Mouse (Mus musculus) spleen, adult 2 months (tissue): Measurements from ENCODE around the gene H1f0. TPM values are rescaled to one million over a fixed set of nuclear protein-coding genes. Genes with fewer than 3 reads are reported as not detected.

Experiments
- DNase-seq, 2 experiments: peaks; one replicate each; pipeline versions ENCODE4 v3.0.0 to v3.0.0-alpha.2; 2012 to 2021; ENCODE audit warnings: low spot score in 2 of 2, low read depth in 1 of 2
- H3K27ac ChIP-seq: fragments of 200-500 bp; 2 replicates; pipeline ENCODE4 v1.5.1; 2012; ENCODE audit warnings: low read length, inconsistent platforms; ENCODE audit not compliant: insufficient read depth
- H3K27me3 ChIP-seq: fragments of 200-500 bp; 2 replicates; pipeline ENCODE4 v1.6.1; 2012; ENCODE audit warnings: mild to moderate bottlenecking, moderate library complexity, low read length, inconsistent platforms; ENCODE audit not compliant: control insufficient read depth, insufficient read depth
- H3K36me3 ChIP-seq: fragments of 200-500 bp; 2 replicates; pipeline ENCODE4 v1.6.1; 2012; ENCODE audit warnings: mild to moderate bottlenecking, low read length, inconsistent platforms; ENCODE audit not compliant: control insufficient read depth, insufficient read depth
- H3K4me1 ChIP-seq: fragments of 200-500 bp; 2 replicates; pipeline ENCODE4 v1.6.1; 2011; ENCODE audit warnings: inconsistent platforms; ENCODE audit not compliant: control insufficient read depth, insufficient read depth, insufficient read length
- H3K4me3 ChIP-seq: fragments of 200-500 bp; 2 replicates; pipeline ENCODE4 v1.5.1; 2011; ENCODE audit warnings: mild to moderate bottlenecking, inconsistent platforms; ENCODE audit not compliant: insufficient read depth, insufficient read length; ENCODE audit errors: extremely low read depth
- CTCF ChIP-seq: fragments of 200-500 bp; IDR thresholded peaks from 2 replicates; pipeline ENCODE4 v1.5.1; 2011; ENCODE audit warnings: mild to moderate bottlenecking, inconsistent platforms; ENCODE audit not compliant: insufficient read depth, insufficient read length, insufficient replicate concordance; ENCODE audit errors: extremely low read depth
- POLR2A ChIP-seq: fragments of 200-500 bp; IDR thresholded peaks from 2 replicates; pipeline ENCODE4 v1.6.1; 2011; ENCODE audit warnings: low read depth, low read length, inconsistent platforms
- WGBS: fragments of 180-500 bp; shearing (Covaris S2); methylation state at CpG from one replicate; pipeline ENCODE4 v1.1.7; 2018; 5-methylcytosine and 5-hydroxymethylcytosine counted together
- polyA plus RNA-seq: library from polyadenylated mRNA; depleted of rRNA; stranded (reverse); fragments of >200 nt; gene quantifications from 2 replicates; pipeline ENCODE4 v1.2.3, GENCODE M21; 2012

The H1f0 gene
- polyA plus RNA-seq, 1 experiment: 14.3 TPM

- 14% methylated on average over 14 of the region's 14 CpGs for WGBS
- no peak overlapping the region for H3K27ac ChIP-seq
- peak in 1 of 2 experiments; percentile 56 for DNase-seq
- peaks cover 7% of the 10 kb centered on the region for H3K4me1 ChIP-seq
- H3K4me3 ChIP-seq: no peak overlapping the region
- TF ChIP-seq POLR2A (no peak), CTCF (peak; percentile 85)
- peaks cover 8% of the 10 kb centered on the region for H3K27me3 ChIP-seq
- H3K36me3 ChIP-seq: no peaks in the 10 kb centered on the region
Measured at GRCm38 (mm10) chr15:79037913-79038328, 9.7 kb downstream of the H1f0 start.

- no peak for DNase-seq
- Histone ChIP-seq H3K4me1 (peaks cover 10% of the 10 kb centered on the region), H3K36me3 (no peaks in the 10 kb centered on the region), H3K27me3 (peaks cover 11% of the 10 kb centered on the region), H3K4me3 (no peak overlapping the region), H3K27ac (no peak overlapping the region)
- TF ChIP-seq CTCF (no peak), POLR2A (no peak)
- WGBS: 79% methylated on average over 10 of the region's 10 CpGs
Measured at GRCm38 (mm10) chr15:79038331-79038730, 10.1 kb downstream of the H1f0 start.

GRCm38 (mm10) chr15:79038853-79039252 lies 10.6 kb downstream of the H1f0 start:
- Histone ChIP-seq H3K36me3 (no peaks in the 10 kb centered on the region), H3K4me1 (peaks cover 10% of the 10 kb centered on the region), H3K4me3 (no peak overlapping the region), H3K27me3 (peaks cover 14% of the 10 kb centered on the region), H3K27ac (no peak overlapping the region)
- peak; percentile 95 for TF ChIP-seq CTCF
- TF ChIP-seq POLR2A: no peak
- whole genome bisulfite sequencing: 7% methylated on average over 7 of the region's 7 CpGs
- peak; percentile 84 to 89 for DNase-seq

GRCm38 (mm10) chr15:79040501-79041416 lies 12.5 kb downstream of the H1f0 start:
- peaks cover 14% of the 10 kb centered on the region for H3K27me3 ChIP-seq

GRCm38 (mm10) chr15:79041585-79041984 lies 13.3 kb downstream of the H1f0 start, which contains the start of gene Galr3:
Gene Galr3, plus strand, starts transcription at chr15:79041885.
- 58% methylated on average over 6 of the region's 6 CpGs for WGBS
- DNase-seq: no peak
- peak within 1 kb of the TSS; percentile 20; the same call in 1 of the 2 replicates for H3K4me3 ChIP-seq
- peaks cover 14% of the 10 kb centered on the region for H3K27me3 ChIP-seq
- TF ChIP-seq CTCF: no peak
- no peak for TF ChIP-seq POLR2A
- H3K27ac ChIP-seq: no peak within 1 kb of the TSS
- no peaks in the 10 kb centered on the region for H3K36me3 ChIP-seq
- H3K4me1 ChIP-seq: peaks cover 10% of the 10 kb centered on the region

More at GRCm38 (mm10) chr15:79040501-79041416, 12.5 kb downstream of the H1f0 start:
- TF ChIP-seq CTCF: no peak
- TF ChIP-seq POLR2A: no peak
- 8% methylated on average over 24 of the region's 24 CpGs for WGBS
- DNase-seq: no peak
- Histone ChIP-seq H3K36me3 (no peaks in the 10 kb centered on the region), H3K4me3 (peak overlapping the region; percentile 17; the same call in 1 of the 2 replicates), H3K4me1 (peaks cover 10% of the 10 kb centered on the region), H3K27ac (no peak overlapping the region)

- H3K4me1 ChIP-seq: peaks cover 10% of the 10 kb centered on the region
- H3K36me3 ChIP-seq: no peaks in the 10 kb centered on the region
- WGBS: 3% methylated on average over 100 of the region's 105 CpGs
- H3K27me3 ChIP-seq: peaks cover 14% of the 10 kb centered on the region
- no peak overlapping the region for H3K27ac ChIP-seq
- H3K4me3 ChIP-seq: peak overlapping the region; percentile 20; the same call in 1 of the 2 replicates
- no peak for DNase-seq
- TF ChIP-seq CTCF: no peak
- TF ChIP-seq POLR2A: no peak
Measured at GRCm38 (mm10) chr15:79042721-79043491, 14.7 kb downstream of the H1f0 start.
